Mouse (Mus musculus): Measurements from ENCODE around the gene Grin3b. TPM values are rescaled to one million over a fixed set of nuclear protein-coding genes. Genes with fewer than 3 reads are reported as not detected.

Gene Grin3b
- total RNA-seq, 2 experiments from 2014 or later, result 0.27 to 0.28 TPM

DNA sequence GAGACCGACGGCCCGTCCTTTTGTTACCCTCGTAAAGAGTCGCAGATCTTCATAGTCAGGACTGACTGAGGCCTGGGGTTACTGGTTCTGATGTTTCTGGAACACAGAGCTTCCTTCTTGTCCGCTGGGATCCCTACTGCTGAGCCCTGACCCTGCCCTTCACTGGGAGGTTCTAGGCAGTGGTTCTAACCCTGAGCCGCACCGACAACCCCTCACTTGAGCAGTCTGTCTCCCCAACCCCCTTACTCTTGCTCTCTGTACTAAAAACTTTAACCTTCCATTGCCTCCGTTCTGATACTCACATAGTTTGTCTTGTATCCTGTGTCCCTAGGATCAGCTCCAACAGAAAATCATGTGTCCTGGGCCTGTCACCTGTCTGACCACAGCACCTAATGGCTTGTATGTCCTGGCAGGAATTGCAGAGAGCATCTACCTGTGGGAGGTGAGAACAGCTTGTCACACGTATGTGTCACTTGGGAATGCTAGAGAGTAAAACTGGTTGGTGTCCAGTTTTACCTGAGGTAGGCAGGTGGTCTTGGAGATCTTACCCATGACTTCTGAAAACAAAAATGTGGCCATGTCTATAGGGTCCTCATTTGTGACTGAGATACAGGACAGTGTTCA, 9.7 kb upstream of the Grin3b start:
- no peak for DNase-seq
- intact Hi-C loops (cut with DNase I), result loop anchor here (1.0 to 2.0 kb wide), 3 partner anchors 21 to 182 kb away; partner anchors contain the start of gene Stk11

DNA sequence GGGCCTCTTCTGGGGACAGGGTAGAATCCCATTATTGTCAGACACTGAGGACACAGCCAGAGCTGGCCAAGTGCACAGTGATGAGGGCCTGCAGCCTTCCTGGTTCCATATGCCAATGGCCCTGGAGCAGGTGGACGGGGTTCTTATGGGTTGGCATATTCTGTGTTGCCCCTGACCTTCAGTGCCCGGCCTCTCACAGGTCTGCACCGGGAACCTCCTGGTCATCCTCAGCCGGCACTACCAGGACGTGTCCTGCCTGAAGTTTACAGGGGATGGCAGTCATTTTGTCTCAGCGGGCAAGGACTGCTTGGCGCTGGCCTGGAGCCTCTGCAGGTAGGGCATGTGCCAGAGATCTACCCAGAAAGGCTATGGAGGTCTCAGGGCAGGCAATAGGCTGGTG, 5.8 kb upstream of the Grin3b start:
- no peak for DNase-seq
- intact Hi-C loops (cut with DNase I), result loop anchor here (5.0 kb wide), 1 partner anchor 163 kb away; no protein-coding TSS in a partner anchor

DNA sequence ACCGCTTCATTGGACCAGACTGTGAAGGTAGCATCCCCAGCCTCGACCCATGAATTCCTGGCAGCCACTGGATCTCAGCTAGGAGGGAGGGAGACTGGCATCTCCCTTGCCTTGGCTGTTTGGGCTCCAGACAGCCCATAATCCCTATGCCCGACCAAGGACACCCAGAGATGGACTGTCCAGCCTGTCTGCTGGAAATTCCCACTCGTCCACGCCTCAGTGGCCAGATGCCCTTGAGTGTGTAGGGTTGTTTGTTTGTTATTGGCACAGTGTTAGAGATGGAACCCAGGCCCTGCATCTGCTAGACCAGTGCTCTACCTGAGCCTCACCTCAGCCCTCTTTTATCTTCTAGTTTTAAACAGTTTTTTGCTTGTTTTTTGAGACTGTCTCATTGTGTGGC, 5.2 kb upstream of the Grin3b start:
- DNase-seq, result no peak
- intact Hi-C loops (cut with DNase I), result loop anchor here (5.0 kb wide), 1 partner anchor 162 kb away; no protein-coding TSS in a partner anchor

DNA sequence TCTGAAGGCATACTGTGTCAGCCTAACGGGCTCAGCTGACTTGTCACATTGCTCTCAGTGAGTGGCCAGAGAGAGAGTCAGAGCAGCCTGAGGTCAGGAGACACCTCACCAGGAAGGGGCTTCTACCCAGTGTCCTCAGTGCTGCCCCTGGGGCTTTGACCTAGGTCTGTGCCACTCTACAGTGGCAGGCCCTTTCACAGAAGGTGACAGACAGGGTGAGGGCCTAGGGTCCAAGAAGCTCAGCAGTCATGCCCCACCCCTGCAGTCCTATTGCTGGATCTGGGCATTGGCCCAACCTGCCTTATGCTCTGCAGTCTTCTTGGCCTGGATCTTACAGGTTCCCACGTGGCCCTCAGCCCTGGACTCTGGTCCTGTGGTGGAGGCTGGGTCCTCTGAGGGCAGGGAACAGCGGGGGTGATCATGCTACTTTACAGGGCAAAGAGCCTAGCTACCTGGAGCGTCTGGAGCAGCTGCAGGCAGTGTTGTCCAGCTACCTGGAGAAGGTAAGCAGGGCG, 3.6 kb upstream of the Grin3b start:
- intact Hi-C loops (cut with DNase I), result loop anchor here (5.0 kb wide), 1 partner anchor 160 kb away; no protein-coding TSS in a partner anchor
- peak in 1 of 2 experiments; percentile 49 for DNase-seq

DNA sequence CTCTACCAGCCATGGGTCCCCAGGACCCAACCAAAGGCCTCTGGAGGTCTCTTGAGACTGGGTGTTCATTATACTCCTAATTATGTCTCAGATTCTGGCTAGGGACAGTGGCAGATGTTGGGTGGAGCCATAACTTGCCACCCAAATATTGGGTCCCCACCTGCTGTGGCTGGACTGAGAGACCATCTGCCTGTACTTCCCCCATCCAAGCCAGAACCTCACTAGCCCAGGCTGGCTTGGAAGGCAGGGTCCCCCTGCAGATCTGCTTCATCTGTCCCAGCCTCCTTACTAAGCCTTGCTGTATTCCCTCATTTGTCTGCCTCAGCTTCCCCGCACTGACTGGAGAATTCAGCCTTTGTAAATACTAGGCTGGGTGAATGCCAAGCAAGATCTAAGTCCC, 2.3 kb upstream of the Grin3b start:
- intact Hi-C loops (cut with DNase I), result loop anchor here (1.0 to 5.0 kb wide), 2 partner anchors 10 to 159 kb away; no protein-coding TSS in a partner anchor
- no peak for DNase-seq

DNA sequence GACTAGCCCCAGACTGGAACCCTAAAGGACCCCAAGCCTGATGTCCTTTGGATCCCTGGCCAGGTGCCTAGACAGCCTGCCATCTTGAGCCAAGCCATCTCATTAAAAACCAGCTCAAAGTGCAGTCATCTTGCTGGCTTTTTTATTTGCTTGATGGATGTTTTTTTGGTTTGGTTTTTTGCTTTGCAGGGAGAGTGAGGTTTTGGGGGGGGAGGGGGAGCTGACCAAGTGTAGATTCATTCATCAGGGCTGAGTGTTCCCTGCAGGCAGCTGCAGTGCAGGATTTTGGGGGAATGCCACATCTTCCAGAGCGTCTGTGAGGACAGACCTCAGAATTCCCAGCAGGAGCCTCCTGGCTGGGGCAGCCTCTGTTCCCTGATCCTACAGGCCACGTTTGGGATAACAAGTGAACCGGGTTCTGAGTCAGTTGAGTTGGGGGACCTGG, 1.4 kb upstream of the Grin3b start:
- no peak for DNase-seq
- intact Hi-C loops (cut with DNase I), result loop anchor here (5.0 kb wide), 1 partner anchor 158 kb away; no protein-coding TSS in a partner anchor

DNA sequence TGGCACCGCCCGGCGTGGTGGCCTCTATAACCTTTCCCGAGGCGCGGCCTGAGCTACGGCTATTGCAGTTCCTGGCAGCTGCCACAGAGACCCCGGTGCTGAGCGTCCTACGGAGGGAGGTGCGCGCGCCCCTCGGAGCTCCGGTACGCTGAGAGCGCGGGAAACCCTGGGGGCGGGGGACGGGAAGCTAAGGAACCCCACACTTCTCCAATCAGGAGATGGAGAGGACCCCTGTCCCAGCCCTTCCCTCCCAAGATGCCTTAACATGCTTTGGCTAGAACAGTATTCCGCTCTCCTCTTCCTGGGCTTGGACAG, 625 bp downstream of the Grin3b start:
- intact Hi-C loops (cut with DNase I), result no loop called here
- DNase-seq, result no peak

DNA sequence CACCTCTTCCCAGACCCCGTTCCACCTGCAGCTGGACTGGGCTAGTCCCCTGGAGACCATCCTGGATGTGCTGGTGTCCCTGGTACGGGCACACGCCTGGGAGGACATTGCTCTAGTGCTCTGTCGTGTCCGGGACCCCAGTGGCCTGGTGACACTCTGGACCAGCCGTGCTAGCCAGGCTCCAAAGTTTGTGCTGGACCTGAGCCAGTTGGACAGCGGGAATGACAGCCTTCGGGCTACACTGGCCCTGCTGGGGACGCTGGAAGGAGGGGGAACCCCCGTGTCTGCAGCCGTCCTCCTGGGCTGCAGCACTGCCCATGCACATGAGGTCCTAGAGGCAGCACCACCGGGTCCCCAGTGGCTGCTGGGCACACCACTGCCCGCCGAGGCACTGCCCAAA, 2.3 kb downstream of the Grin3b start:
- DNase-seq, result peak in 1 of 2 experiments; percentile 51
- intact Hi-C loops (cut with DNase I), result no loop called here

DNA sequence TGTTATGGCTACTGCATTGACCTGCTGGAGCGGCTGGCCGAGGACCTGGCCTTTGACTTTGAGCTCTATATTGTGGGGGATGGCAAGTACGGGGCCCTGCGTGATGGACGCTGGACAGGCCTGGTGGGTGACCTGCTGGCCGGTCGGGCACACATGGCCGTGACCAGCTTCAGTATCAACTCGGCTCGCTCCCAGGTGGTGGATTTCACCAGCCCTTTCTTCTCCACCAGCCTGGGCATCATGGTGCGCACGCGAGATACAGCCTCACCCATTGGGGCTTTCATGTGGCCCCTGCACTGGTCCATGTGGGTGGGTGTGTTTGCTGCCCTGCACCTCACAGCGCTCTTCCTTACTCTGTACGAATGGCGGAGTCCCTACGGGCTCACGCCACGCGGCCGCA, 3.6 kb downstream of the Grin3b start:
- intact Hi-C loops (cut with DNase I), result no loop called here
- no peak for DNase-seq

DNA sequence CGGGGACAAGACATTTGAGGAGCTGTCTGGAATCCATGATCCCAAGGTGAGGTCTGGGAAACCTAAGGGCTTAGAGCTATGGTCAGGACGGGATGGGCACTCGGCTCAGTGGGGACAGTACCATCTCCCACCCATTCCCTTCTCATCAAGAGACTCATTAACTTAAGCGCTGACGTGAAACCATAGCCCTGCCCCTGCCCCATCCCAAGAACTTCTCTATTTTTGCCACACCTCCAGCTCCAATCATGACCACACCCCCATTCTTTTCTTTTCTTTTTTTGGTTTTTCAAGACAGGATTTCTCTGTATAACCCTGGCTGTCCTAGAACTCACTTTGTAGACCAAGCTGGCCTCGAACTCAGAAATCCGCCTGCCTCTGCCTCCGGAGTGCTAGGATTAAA, 4.2 kb downstream of the Grin3b start:
- intact Hi-C loops (cut with DNase I), result no loop called here

DNA sequence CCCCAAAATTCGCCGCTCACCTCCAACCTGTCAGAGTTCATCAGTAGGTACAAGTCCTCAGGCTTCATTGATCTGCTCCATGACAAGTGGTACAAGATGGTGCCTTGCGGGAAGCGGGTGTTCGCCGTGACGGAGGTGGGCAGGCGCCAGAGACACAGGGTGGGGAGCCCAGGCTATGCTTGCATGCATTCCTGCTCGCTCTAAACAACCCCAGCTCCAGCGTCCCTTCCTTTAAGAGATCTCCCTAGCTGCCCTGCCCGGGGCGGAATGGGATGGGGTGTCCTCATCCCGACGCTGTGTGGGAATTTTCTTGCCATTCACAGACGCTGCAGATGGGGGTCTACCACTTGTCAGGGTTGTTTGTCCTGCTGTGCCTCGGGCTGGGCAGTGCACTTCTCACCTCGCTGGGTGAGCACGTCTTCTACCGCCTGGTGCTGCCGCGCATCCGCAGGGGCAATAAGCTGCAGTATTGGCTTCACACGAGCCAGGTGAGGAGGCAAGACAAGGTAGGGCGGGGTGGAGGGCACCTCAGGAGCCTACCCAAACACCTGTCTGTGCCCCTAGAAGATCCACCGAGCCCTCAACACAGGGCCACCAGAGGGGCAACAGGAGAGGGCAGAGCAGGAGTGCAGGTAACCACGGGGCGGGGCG, 5.7 kb downstream of the Grin3b start:
- DNase-seq, result no peak
- intact Hi-C loops (cut with DNase I), result no loop called here

More for the DNA sequence above, 4.2 kb downstream of the Grin3b start:
- DNase-seq, result no peak

DNA sequence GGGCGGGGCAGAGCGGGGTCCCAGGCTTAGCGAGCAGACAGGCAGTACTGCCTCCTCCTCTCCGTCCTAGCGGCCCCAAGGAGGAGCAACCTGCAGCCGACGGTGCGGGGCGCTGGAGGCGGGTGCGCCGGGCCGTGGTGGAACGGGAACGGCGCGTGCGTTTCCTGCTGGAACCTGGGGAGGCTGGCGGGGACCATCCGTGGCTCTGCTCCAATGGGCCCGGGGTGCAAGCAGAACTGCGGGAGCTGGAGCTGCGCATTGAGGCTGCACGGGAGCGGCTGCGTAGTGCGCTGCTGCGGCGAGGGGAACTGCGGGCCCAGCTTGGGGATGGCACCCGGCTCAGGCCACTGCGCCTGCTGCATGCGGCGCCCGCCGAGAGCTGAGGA, 6.2 kb downstream of the Grin3b start:
- intact Hi-C loops (cut with DNase I), result no loop called here
- DNase-seq, result no peak

DNA sequence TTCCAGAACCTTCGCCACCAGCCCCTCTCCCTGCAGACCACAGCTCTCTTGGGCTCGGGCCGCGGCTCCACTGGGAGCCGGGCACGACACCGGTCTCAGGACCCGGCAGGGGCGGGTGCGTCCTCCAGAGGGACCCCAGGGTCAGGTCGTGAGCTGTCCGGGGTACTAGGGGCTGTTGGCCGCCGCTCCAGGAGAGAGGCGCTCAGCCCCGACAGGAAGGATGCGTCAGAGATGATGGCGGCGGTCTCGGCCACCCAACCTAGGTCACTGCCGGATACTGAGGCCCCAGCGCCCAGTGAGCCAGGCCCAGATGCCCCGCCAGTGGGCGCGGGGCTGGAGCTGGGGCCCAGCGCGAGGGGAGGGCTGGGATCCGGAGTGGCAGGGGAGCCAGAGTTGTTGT, 6.8 kb downstream of the Grin3b start:
- intact Hi-C loops (cut with DNase I), result no loop called here
- DNase-seq, result no peak

DNA sequence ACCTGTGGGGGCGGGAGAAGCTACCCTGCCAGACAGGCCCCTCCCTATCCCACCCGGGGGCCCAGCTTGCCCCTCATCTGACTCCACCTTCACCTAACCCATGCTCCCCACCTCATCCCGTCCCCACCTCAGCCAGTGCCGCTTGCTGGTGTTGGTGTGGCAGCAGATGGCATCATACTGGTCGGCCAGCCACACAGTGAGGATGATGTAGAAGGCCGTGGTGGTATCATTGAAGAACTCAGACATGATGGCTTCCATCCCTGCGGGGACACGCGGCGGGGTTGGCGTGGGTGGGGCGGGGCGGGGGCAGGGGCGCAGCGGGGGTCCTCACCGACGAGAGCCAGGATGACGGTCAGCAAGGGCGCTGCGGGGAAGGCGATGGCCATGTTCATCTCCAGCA, 7.5 kb downstream of the Grin3b start:
- intact Hi-C loops (cut with DNase I), result loop anchor here (1.0 kb wide), 1 partner anchor 10 kb away; no protein-coding TSS in a partner anchor
- no peak for DNase-seq

DNA sequence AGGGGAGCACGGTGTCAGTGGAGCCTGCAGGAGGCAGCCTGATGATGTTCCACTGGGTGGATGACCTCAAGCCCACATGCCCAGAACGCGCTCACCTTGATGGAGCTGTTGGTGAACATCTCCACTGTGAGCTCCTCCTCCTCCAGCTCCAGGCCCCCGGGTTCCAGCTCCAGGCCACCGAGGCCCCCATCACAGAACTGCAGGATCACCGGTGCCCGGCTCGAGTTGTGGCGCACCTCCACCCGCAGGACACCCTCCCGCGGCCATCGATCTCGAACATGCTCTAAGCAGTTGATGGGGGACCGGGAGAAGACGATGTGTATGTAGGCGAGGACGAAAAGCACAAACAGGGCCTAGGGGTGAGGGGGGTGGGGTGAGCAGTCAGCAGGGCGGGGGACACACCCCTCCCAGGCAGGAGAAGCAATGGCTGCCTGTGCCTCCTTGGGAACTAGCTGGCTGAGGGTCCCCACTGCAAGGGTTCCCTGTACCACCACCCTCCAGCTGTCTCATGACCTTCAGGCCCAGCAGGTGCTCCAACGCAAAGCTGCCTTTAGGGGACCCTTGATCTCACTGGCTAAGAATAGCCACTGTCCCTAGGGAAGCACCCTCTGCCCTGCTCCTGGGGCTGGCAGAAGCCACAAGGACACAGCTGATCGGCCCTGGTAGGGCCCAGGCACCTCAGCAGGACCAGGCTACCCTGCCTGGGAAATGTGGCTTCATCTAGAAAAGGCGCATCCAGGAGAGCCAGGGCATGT, 9.1 kb downstream of the Grin3b start:
- intact Hi-C loops (cut with DNase I), result no loop called here
- DNase-seq, result no peak

DNA sequence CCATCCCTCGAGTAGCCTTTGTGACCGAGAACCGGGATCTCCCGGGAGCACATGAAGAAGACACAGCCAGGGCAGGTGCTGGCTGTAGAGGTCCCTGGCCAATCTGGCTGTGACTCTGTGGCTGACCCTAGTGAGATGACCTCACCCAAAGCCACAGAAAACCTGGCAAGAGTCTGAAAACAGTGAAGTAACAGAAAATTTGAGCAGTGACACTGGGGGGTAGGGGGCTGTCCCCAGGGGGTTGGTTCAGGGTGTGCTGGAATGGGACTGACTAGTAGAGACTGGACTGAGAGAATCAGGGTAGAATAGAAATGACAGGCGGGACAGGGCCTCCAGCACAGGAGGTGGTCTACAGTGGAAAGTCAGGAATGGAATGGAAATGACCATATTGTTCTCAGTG, 12.7 kb downstream of the Grin3b start:
- no peak for DNase-seq
- intact Hi-C loops (cut with DNase I), result no loop called here

DNA sequence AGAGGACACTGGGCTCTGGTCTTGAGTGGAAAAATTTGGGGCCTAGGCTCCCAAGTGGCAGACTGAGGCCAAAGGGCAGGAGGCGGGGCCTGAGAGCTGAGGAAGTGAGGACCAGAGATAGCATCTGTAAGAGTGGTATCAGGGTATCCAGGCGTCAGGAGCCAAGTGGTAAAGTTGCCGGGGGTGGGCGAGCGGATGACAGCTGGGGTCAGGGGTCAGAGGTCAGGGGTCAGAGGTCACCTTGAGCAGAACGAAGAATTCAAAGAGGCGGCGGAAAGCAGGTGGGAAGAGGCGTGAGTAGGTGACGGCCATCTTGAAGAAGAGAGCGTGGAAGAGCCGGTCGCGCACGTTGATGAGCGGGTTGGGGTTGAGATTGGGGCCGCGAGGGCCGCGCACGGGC, 13.2 kb downstream of the Grin3b start:
- intact Hi-C loops (cut with DNase I), result loop anchor here (2.0 kb wide), 1 partner anchor 157 kb away; the partner anchor contains the start of gene Cbarp
- DNase-seq, result peak; percentile 58 to 67

DNA sequence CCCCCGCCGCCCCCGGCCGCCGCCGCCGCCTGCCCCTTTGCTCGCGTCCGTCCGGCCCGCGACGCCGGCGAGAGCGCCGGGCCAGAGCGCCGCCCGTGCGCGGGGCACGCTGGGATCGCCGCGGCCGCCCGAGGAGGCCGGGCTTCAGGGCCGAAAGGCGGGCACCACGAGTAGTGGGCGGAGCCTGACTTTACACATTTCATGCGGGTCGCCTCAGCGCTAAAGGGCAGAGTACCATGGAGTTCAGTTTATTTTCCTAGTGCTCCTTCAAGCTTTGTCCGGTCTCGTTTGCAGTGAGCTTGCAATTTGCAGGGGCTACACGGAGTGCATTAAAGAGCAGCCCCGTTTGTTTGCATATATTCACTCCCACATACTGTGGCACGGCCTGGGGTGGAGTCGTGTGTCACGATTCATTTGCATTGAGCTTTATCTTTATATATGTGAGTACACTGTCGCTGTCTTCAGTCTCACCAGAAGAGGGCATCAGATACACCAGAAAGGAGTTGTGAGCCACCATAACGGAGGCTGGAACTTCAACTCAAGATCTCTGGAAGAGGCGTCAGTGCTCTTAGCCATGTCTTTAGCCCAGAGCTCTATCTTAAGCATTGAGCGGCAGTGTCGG, 13.8 kb downstream of the Grin3b start, which contains the start of gene Tmem259:
Gene Tmem259 (minus strand): TSS at position 136 of the 622 bp plus-strand sequence.
- intact Hi-C loops (cut with DNase I), result loop anchor here (2.0 kb wide), 1 partner anchor 156 kb away; the partner anchor contains the start of gene Cbarp
- peak; percentile 85 to 88 for DNase-seq

DNA sequence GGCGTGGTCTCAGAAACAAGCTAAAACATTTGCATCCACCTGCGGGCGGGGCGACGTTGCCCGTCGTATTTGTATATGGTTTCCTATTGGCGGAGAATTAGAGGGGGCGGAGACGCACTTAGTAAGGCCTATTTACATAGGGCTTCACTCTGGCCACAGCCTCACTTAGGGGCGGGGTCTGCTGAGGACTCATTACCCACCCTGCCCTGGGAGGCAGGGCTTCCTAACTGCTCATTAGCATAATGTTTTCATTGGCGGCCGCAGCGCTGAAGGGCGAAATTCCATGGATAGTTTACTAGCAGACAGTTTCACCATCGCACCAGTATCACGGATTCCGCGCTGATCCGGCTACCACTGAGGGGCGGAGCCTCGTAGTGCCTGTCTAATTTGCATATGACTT, 14.4 kb downstream of the Grin3b start:
- intact Hi-C loops (cut with DNase I), result loop anchor here (2.0 kb wide), 1 partner anchor 156 kb away; the partner anchor contains the start of gene Cbarp
- DNase-seq, result peak; percentile 90 to 94

Data from heart, postnatal 36 days (tissue).